Mouse (Mus musculus) small intestine, adult 2 months (tissue): ENCODE data around the gene Spast.

Experiments used
- CTCF ChIP-seq: fragments of 200-500 bp; IDR thresholded peaks from 2 replicates; pipeline ENCODE4 v1.5.1; 2012; ENCODE audit warnings: low read depth, mild to moderate bottlenecking, control low read depth, inconsistent platforms, low read length, moderate library complexity, mixed read lengths; ENCODE audit not compliant: insufficient replicate concordance, insufficient read length; ENCODE audit errors: extremely low read depth
- POLR2A ChIP-seq: fragments of 200-500 bp; IDR thresholded peaks from 2 replicates; pipeline ENCODE4 v1.6.1; 2012; ENCODE audit warnings: low read depth, mild to moderate bottlenecking, control low read depth, inconsistent platforms, low read length, moderate library complexity

GRCm38 (mm10) chr17:74430074-74430473 lies 91.3 kb downstream of the Spast start:
- TF ChIP-seq POLR2A (no peak), CTCF (no peak)
